Mouse (Mus musculus): ENCODE measurements around the gene Ush2a. TPM values are rescaled to one million over a fixed set of nuclear protein-coding genes. Genes with fewer than 3 reads are reported as not detected.

The Ush2a gene
- polyA plus RNA-seq, 1 experiment = not detected

DNA sequence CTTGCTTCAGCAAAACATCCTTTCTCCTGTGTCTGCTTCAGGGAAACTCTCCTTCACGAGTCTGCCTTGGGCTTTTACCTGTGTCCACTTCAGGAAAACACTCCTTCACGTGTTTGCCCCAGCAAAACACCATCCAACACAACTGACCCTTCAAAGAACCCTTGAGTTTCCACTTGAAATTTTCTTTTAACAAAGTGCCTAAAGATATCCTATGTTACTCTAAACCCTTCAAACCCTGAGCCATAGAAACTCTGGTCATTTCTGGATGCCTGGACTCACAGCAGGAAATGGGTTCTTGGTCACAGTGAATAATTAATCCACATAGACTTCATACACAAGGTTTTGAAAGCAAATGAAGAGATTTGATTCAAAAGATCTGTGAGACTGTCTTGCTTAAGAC is 199.4 kb downstream of the Ush2a start:
- H3K4me2 ChIP-seq (ENCODE audit: low read depth) = no peak overlapping the region
- no peaks in the 10 kb centered on the region for H3K27me3 ChIP-seq (ENCODE audit: control insufficient read depth, insufficient read depth, insufficient read length)
- no peak overlapping the region for H3ac ChIP-seq (ENCODE audit: control insufficient read depth, insufficient read length)
- H3K36me3 ChIP-seq (ENCODE audit: control insufficient read depth, insufficient read depth) = no peaks in the 10 kb centered on the region
- TF ChIP-seq MYOD1 (IDR thresholded peaks at IDR 0.05; ENCODE audit: control insufficient read depth in 1 of 3, insufficient read length in 2 of 3, low read depth in 2 of 3) (no peak), USF1 (IDR thresholded peaks at IDR 0.05; ENCODE audit: low read depth) (no peak), TCF12 (IDR thresholded peaks at IDR 0.05; ENCODE audit: insufficient read depth, poor library complexity, severe bottlenecking) (no peak), POLR2A (IDR thresholded peaks at IDR 0.05; ENCODE audit: insufficient read length, low read depth) (no peak), MAX (IDR thresholded peaks at IDR 0.05; ENCODE audit: low read depth) (no peak), CEBPB (IDR thresholded peaks at IDR 0.05; ENCODE audit: insufficient read depth, poor library complexity, severe bottlenecking) (no peak), SRF (IDR thresholded peaks at IDR 0.05; ENCODE audit: control insufficient read depth, insufficient read length, low read depth) (no peak), E2F4 (IDR thresholded peaks at IDR 0.05; ENCODE audit: insufficient read depth) (no peak), TCF3 (IDR thresholded peaks at IDR 0.05; ENCODE audit: insufficient read length, low read depth) (no peak), MYOG (IDR thresholded peaks at IDR 0.05; ENCODE audit: control insufficient read depth in 1 of 3, insufficient read depth in 1 of 3, insufficient read length in 2 of 3, low read depth in 2 of 3) (no peak), POLR2AphosphoS2 (IDR thresholded peaks at IDR 0.05; ENCODE audit: insufficient read length, low read depth) (no peak), REST (IDR thresholded peaks at IDR 0.05; ENCODE audit: insufficient read depth, insufficient read length) (no peak)
- no peaks in the 10 kb centered on the region for H3K79me2 ChIP-seq (ENCODE audit: control insufficient read depth, insufficient read depth)
- H3K4me3 ChIP-seq = no peak overlapping the region

DNA sequence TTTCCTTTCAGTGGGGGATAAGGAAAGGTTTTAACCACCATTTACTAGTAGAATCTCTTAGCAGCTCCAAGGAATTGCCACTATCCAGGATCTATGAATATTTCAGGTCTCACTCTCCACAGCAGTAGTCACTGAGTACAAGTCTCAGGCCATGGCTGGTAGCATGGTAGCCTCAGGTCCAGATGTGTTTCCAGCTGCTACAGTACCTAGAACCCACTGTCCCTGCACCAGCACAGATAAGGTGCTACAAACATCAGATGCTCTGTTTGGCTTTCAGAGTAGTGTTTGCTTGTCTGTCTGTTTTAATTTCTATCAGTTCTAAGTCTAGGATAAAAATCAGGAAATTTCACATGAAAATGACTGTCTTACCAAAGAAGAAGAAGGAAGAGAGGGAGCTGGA is 202.8 kb downstream of the Ush2a start:
- Histone ChIP-seq H3ac (ENCODE audit: control insufficient read depth, insufficient read length) (no peak overlapping the region), H3K27me3 (ENCODE audit: control insufficient read depth, insufficient read depth, insufficient read length) (no peaks in the 10 kb centered on the region), H3K4me3 (no peak overlapping the region), H3K79me2 (ENCODE audit: control insufficient read depth, insufficient read depth) (no peaks in the 10 kb centered on the region), H3K4me2 (ENCODE audit: low read depth) (no peak overlapping the region), H3K36me3 (ENCODE audit: control insufficient read depth, insufficient read depth) (no peaks in the 10 kb centered on the region)
- TF ChIP-seq MYOG (IDR thresholded peaks at IDR 0.05; ENCODE audit: control insufficient read depth in 1 of 3, insufficient read depth in 1 of 3, insufficient read length in 2 of 3, low read depth in 2 of 3) = no peak
- TF ChIP-seq TCF3 (IDR thresholded peaks at IDR 0.05; ENCODE audit: insufficient read length, low read depth) = no peak
- no peak for TF ChIP-seq CEBPB (IDR thresholded peaks at IDR 0.05; ENCODE audit: insufficient read depth, poor library complexity, severe bottlenecking)
- no peak for TF ChIP-seq SRF (IDR thresholded peaks at IDR 0.05; ENCODE audit: control insufficient read depth, insufficient read length, low read depth)
- TF ChIP-seq POLR2AphosphoS2 (IDR thresholded peaks at IDR 0.05; ENCODE audit: insufficient read length, low read depth) = no peak
- no peak for TF ChIP-seq REST (IDR thresholded peaks at IDR 0.05; ENCODE audit: insufficient read depth, insufficient read length)
- TF ChIP-seq POLR2A (IDR thresholded peaks at IDR 0.05; ENCODE audit: insufficient read length, low read depth) = no peak

DNA sequence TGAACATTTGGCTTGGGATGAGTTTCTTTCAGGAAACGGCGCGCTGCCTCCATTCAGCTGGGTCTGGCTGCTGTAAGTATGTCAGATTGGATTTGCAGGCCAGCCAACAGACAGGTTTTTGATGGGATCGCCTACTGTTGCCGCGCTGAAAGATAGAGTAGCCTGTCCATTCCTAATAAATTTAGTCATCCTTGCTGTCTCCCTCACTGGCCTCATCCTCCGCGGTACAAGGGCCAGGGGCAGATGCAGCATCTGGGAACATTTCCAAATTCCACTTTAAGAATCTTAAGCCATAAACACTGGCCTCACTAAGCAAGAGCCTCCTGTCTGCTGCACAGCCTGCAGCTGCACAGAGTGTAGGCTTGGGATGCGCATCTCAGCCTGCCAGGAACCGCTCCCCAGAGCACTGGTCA is 206.6 kb downstream of the Ush2a start:
- TF ChIP-seq MYOG (IDR thresholded peaks at IDR 0.05; ENCODE audit: control insufficient read depth in 1 of 3, insufficient read depth in 1 of 3, insufficient read length in 2 of 3, low read depth in 2 of 3) = no peak
- no peak overlapping the region for H3K4me2 ChIP-seq (ENCODE audit: low read depth)
- H3K36me3 ChIP-seq (ENCODE audit: control insufficient read depth, insufficient read depth) = no peaks in the 10 kb centered on the region

DNA sequence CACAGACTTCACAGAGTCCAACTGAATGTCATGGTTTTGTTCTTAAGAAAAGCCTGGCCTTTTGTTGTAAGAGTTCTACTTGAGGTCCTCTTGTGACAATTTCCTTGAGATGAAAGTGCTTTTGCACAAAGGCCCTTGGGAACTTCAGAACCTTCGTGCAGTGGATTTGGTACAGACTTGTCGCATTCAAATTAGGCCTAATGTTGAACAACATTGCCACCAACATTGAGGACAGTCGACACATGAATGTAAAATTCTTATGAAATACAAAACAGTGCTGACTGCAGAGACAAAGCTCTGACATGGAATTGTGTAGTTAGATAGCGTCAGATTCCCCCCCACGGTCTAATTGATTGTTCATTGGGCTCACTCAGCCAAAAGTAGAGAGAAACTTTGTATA is 243.1 kb downstream of the Ush2a start:
- H3K4me2 ChIP-seq (ENCODE audit: low read depth) = no peak overlapping the region
- no peak overlapping the region for H3ac ChIP-seq (ENCODE audit: control insufficient read depth, insufficient read length)

More for the DNA sequence above, 206.6 kb downstream of the Ush2a start:
- H3K27me3 ChIP-seq (ENCODE audit: control insufficient read depth, insufficient read depth, insufficient read length) = no peaks in the 10 kb centered on the region
- no peaks in the 10 kb centered on the region for H3K79me2 ChIP-seq (ENCODE audit: control insufficient read depth, insufficient read depth)
- no peak overlapping the region for H3K4me3 ChIP-seq
- no peak overlapping the region for H3ac ChIP-seq (ENCODE audit: control insufficient read depth, insufficient read length)

DNA sequence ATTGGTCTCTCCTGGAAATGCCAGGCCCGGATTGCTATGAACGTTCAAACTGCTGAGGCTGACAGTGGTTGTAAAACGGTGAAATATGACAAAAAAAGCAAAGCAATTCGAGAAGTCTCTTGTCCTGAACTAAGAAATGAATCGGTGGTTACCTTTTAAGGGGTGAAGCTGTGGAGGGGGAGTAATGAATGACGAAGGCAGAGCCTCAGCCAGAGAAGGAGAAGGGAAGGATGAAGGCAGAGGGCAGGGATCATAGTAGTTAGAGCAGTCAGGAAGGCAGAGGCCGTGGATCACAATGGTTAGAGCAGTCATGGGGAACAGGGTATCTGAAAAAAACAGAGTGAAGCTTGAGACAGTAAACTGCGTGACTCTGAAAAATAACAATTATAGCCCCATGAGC is 257.0 kb downstream of the Ush2a start:
- no peaks in the 10 kb centered on the region for H3K79me2 ChIP-seq (ENCODE audit: control insufficient read depth, insufficient read depth)
- no peak overlapping the region for H3K4me2 ChIP-seq (ENCODE audit: low read depth)
- no peaks in the 10 kb centered on the region for H3K27me3 ChIP-seq (ENCODE audit: control insufficient read depth, insufficient read depth, insufficient read length)
- no peak for TF ChIP-seq TCF3 (IDR thresholded peaks at IDR 0.05; ENCODE audit: insufficient read length, low read depth)
- TF ChIP-seq MAX (IDR thresholded peaks at IDR 0.05; ENCODE audit: low read depth) = no peak
- TF ChIP-seq MYOD1 (IDR thresholded peaks at IDR 0.05; ENCODE audit: control insufficient read depth in 1 of 3, insufficient read length in 2 of 3, low read depth in 2 of 3) = no peak
- TF ChIP-seq MYOG (IDR thresholded peaks at IDR 0.05; ENCODE audit: control insufficient read depth in 1 of 3, insufficient read depth in 1 of 3, insufficient read length in 2 of 3, low read depth in 2 of 3) = no peak
- no peak for TF ChIP-seq POLR2AphosphoS2 (IDR thresholded peaks at IDR 0.05; ENCODE audit: insufficient read length, low read depth)
- TF ChIP-seq CEBPB (IDR thresholded peaks at IDR 0.05; ENCODE audit: insufficient read depth, poor library complexity, severe bottlenecking) = no peak
- no peak for TF ChIP-seq REST (IDR thresholded peaks at IDR 0.05; ENCODE audit: insufficient read depth, insufficient read length)
- no peak for TF ChIP-seq SRF (IDR thresholded peaks at IDR 0.05; ENCODE audit: control insufficient read depth, insufficient read length, low read depth)
- no peak for TF ChIP-seq E2F4 (IDR thresholded peaks at IDR 0.05; ENCODE audit: insufficient read depth)
- no peak for TF ChIP-seq TCF12 (IDR thresholded peaks at IDR 0.05; ENCODE audit: insufficient read depth, poor library complexity, severe bottlenecking)
- no peak for TF ChIP-seq USF1 (IDR thresholded peaks at IDR 0.05; ENCODE audit: low read depth)
- TF ChIP-seq POLR2A (IDR thresholded peaks at IDR 0.05; ENCODE audit: insufficient read length, low read depth) = no peak
- no peak overlapping the region for H3ac ChIP-seq (ENCODE audit: control insufficient read depth, insufficient read length)
- no peak overlapping the region for H3K4me3 ChIP-seq
- H3K36me3 ChIP-seq (ENCODE audit: control insufficient read depth, insufficient read depth) = no peaks in the 10 kb centered on the region

More for the DNA sequence above, 243.1 kb downstream of the Ush2a start:
- TF ChIP-seq USF1 (IDR thresholded peaks at IDR 0.05; ENCODE audit: low read depth) (no peak), TCF3 (IDR thresholded peaks at IDR 0.05; ENCODE audit: insufficient read length, low read depth) (no peak), MYOG (IDR thresholded peaks at IDR 0.05; ENCODE audit: control insufficient read depth in 1 of 3, insufficient read depth in 1 of 3, insufficient read length in 2 of 3, low read depth in 2 of 3) (no peak), SRF (IDR thresholded peaks at IDR 0.05; ENCODE audit: control insufficient read depth, insufficient read length, low read depth) (no peak), POLR2AphosphoS2 (IDR thresholded peaks at IDR 0.05; ENCODE audit: insufficient read length, low read depth) (no peak), E2F4 (IDR thresholded peaks at IDR 0.05; ENCODE audit: insufficient read depth) (no peak), MAX (IDR thresholded peaks at IDR 0.05; ENCODE audit: low read depth) (no peak), REST (IDR thresholded peaks at IDR 0.05; ENCODE audit: insufficient read depth, insufficient read length) (no peak), MYOD1 (IDR thresholded peaks at IDR 0.05; ENCODE audit: control insufficient read depth in 1 of 3, insufficient read length in 2 of 3, low read depth in 2 of 3) (no peak), POLR2A (IDR thresholded peaks at IDR 0.05; ENCODE audit: insufficient read length, low read depth) (no peak), TCF12 (IDR thresholded peaks at IDR 0.05; ENCODE audit: insufficient read depth, poor library complexity, severe bottlenecking) (no peak), CEBPB (IDR thresholded peaks at IDR 0.05; ENCODE audit: insufficient read depth, poor library complexity, severe bottlenecking) (no peak)
- H3K4me3 ChIP-seq = no peak overlapping the region
- H3K36me3 ChIP-seq (ENCODE audit: control insufficient read depth, insufficient read depth) = no peaks in the 10 kb centered on the region
- H3K27me3 ChIP-seq (ENCODE audit: control insufficient read depth, insufficient read depth, insufficient read length) = no peaks in the 10 kb centered on the region
- H3K79me2 ChIP-seq (ENCODE audit: control insufficient read depth, insufficient read depth) = no peaks in the 10 kb centered on the region

Data from myocyte (in vitro differentiated cells).